Mouse (Mus musculus): ENCODE measurements around the gene Olfr308.
"Not testable (repeated sequence)": the region's sequence is repeated elsewhere in the genome, so short reads cannot be mapped to it uniquely, and the experiment has no call there.

Gene Olfr308

GRCm38 (mm10) chr7:86325530-86325929 is at the start of gene Olfr308:
Olfr308 (minus strand) TSS chr7:86325630.
- in situ Hi-C loops (cut with MboI) = no loop called here

- in situ Hi-C loops (cut with MboI) = no loop called here
Measured at GRCm38 (mm10) chr7:86366828-86367227, 41.4 kb upstream of the Olfr308 start, which contains the start of gene Olfr305. Olfr305 (minus strand) TSS chr7:86366928.

- in situ Hi-C loops (cut with MboI) = not testable (repeated sequence)
Measured at GRCm38 (mm10) chr7:86346296-86346695, 20.9 kb upstream of the Olfr308 start.

- in situ Hi-C loops (cut with MboI) = no loop called here
Measured at GRCm38 (mm10) chr7:86344253-86344652, 18.8 kb upstream of the Olfr308 start.

- in situ Hi-C loops (cut with MboI) = no loop called here
Measured at GRCm38 (mm10) chr7:86342881-86343565, 17.6 kb upstream of the Olfr308 start.

GRCm38 (mm10) chr7:86337486-86337885 is 12.1 kb upstream of the Olfr308 start, which contains the start of gene Olfr307:
Olfr307 (minus strand) TSS chr7:86337586.
- in situ Hi-C loops (cut with MboI) = no loop called here

- in situ Hi-C loops (cut with MboI) = no loop called here
Measured at GRCm38 (mm10) chr7:86321323-86321722, 4.1 kb downstream of the Olfr308 start.

GRCm38 (mm10) chr7:86313608-86314007 is 11.8 kb downstream of the Olfr308 start, which contains the start of gene Olfr309:
Olfr309 (minus strand) TSS chr7:86313708.
- in situ Hi-C loops (cut with MboI) = no loop called here

- in situ Hi-C loops (cut with MboI) = no loop called here
Measured at GRCm38 (mm10) chr7:86277072-86277471, 48.4 kb downstream of the Olfr308 start, which contains the start of gene Olfr310. Olfr310 (minus strand) TSS chr7:86277172.
